Mouse (Mus musculus) neural tube, embryonic 12.5 days (tissue): ENCODE data around the gene Mrnip. TPM values are rescaled to one million over a fixed set of nuclear protein-coding genes. Genes with fewer than 3 reads are reported as not detected.
A peak's percentile ranks its signal among the peaks of the same experiment; 100 is the strongest.

ENCODE experiments used
- ATAC-seq: fragments of 200-750 bp; cut with Nextera tagmentation; 2 replicates; pipeline ENCODE4 v1.8.0; 2017; ENCODE audit warnings: low read depth, mild to moderate bottlenecking, moderate TSS enrichment, moderate library complexity; ENCODE audit not compliant: low FRiP score
- H3K27ac ChIP-seq: fragments of 300-500 bp; sonication (generic); 2 replicates; pipeline ENCODE4 v1.5.1; 2016
- H3K27me3 ChIP-seq: fragments of 300-500 bp; sonication (generic); replicated peaks from 2 replicates; pipeline ENCODE4 v1.6.1; 2016; ENCODE audit warnings: mild to moderate bottlenecking
- H3K36me3 ChIP-seq: fragments of 300-500 bp; sonication (generic); 2 replicates; pipeline ENCODE4 v1.6.1; 2016; ENCODE audit warnings: mild to moderate bottlenecking
- H3K4me1 ChIP-seq: fragments of 300-500 bp; sonication (generic); 2 replicates; pipeline ENCODE4 v1.6.1; 2016
- H3K4me2 ChIP-seq: fragments of 300-500 bp; sonication (generic); replicated peaks from 2 replicates; pipeline ENCODE4 v1.6.1; 2016; ENCODE audit warnings: mild to moderate bottlenecking
- H3K4me3 ChIP-seq: fragments of 300-500 bp; sonication (generic); 2 replicates; pipeline ENCODE4 v1.5.1; 2016
- H3K9ac ChIP-seq: fragments of 300-500 bp; sonication (generic); 2 replicates; pipeline ENCODE4 v1.6.1; 2016; ENCODE audit warnings: mild to moderate bottlenecking
- H3K9me3 ChIP-seq: fragments of 300-500 bp; sonication (generic); 2 replicates; pipeline ENCODE4 v1.6.1; 2016; ENCODE audit warnings: mild to moderate bottlenecking
- WGBS: fragments of 180-500 bp; shearing (Covaris S2); methylation state at CpG from one replicate; pipeline ENCODE4 v1.1.7; 2016; 5-methylcytosine and 5-hydroxymethylcytosine counted together
- polyA plus RNA-seq: library from polyadenylated mRNA; unstranded; fragments of >200 nt; fragmentation: Nextera tagmentation; extraction: Ambion mirVana; gene quantifications from 2 replicates; pipeline ENCODE4 v1.2.1, GENCODE M21; 2016

The Mrnip gene
- polyA plus RNA-seq, 1 experiment from 2014 or later = 22.4 TPM

- Histone ChIP-seq H3K9me3 (no peaks in the 10 kb centered on the region), H3K4me3 (no peak overlapping the region), H3K4me1 (no peaks in the 10 kb centered on the region), H3K27ac (no peak overlapping the region), H3K27me3 (no peaks in the 10 kb centered on the region), H3K4me2 (no peak overlapping the region), H3K36me3 (peaks cover 87% of the 10 kb centered on the region), H3K9ac (no peak overlapping the region)
- 95% methylated on average over 11 of the region's 11 CpGs for WGBS
- ATAC-seq = no peak
Observed at GRCm38 (mm10) chr11:50147958-50148476, 26.2 kb upstream of the Mrnip start.

GRCm38 (mm10) chr11:50149200-50149599 lies 25.0 kb upstream of the Mrnip start:
- Histone ChIP-seq H3K4me2 (no peak overlapping the region), H3K9ac (no peak overlapping the region), H3K9me3 (no peaks in the 10 kb centered on the region), H3K27me3 (no peaks in the 10 kb centered on the region), H3K4me3 (no peak overlapping the region), H3K4me1 (no peaks in the 10 kb centered on the region), H3K36me3 (peaks cover 90% of the 10 kb centered on the region), H3K27ac (no peak overlapping the region)
- 87% methylated on average over 7 of the region's 7 CpGs for WGBS
- ATAC-seq = no peak

DNA sequence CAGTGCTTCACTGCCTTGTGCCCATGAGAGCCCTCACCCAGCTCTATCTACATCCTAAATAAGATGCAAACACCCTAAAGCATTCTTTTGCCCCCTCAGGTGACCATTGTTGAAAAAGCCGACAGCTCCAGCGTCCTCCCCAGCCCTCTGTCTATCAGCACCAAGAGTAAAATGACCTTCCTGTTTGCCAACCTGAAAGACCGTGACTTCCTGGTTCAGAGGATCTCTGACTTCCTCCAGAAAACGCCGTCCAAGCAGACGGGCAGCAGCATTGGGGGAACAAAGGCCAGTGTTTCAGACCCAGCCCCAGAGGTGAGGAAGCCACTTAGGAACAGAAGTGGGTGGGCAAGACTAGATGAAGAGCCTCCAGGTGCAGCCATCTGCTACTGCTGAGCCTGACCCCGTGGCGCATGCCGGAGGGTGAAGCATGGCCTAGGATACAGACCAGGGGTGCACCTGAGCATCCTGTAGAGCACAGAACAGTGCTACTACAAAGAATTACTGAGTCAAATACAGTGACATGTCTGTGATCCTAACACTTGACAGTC lies 24.6 kb upstream of the Mrnip start:
- no peaks in the 10 kb centered on the region for H3K4me1 ChIP-seq
- no peak for ATAC-seq
- no peak overlapping the region for H3K4me2 ChIP-seq
- no peaks in the 10 kb centered on the region for H3K9me3 ChIP-seq
- no peaks in the 10 kb centered on the region for H3K27me3 ChIP-seq
- WGBS = 93% methylated on average over 9 of the region's 9 CpGs
- H3K9ac ChIP-seq = no peak overlapping the region
- no peak overlapping the region for H3K27ac ChIP-seq
- peaks cover 94% of the 10 kb centered on the region for H3K36me3 ChIP-seq
- no peak overlapping the region for H3K4me3 ChIP-seq

- H3K27me3 ChIP-seq = no peaks in the 10 kb centered on the region
- no peaks in the 10 kb centered on the region for H3K9me3 ChIP-seq
- no peak overlapping the region for H3K9ac ChIP-seq
- H3K4me3 ChIP-seq = no peak overlapping the region
- no peak overlapping the region for H3K4me2 ChIP-seq
- H3K36me3 ChIP-seq = peaks cover 94% of the 10 kb centered on the region
- 90% methylated on average over 3 of the region's 3 CpGs for WGBS
- no peak for ATAC-seq
- no peaks in the 10 kb centered on the region for H3K4me1 ChIP-seq
- no peak overlapping the region for H3K27ac ChIP-seq
Observed at GRCm38 (mm10) chr11:50151374-50151773, 22.9 kb upstream of the Mrnip start.

DNA sequence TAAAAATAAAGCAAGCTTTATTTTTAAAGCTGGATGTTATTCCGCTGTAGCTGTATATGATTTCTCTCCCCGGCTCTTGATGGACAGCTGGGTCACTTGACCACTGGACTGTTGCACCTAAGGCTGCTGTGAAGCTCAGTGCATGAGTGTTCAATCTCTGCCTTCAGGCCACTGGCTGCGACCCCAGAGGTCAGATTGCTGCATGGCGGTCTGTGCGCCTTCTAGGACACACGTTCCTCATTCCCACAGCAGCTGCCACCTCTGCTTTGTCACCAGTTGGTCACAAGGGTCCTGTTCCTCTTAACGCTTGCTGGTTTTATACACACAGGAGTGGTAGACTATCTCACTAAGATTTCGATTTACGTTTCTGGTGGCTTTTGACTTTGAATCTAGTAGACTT lies 20.1 kb upstream of the Mrnip start:
- H3K9ac ChIP-seq = no peak overlapping the region
- H3K27ac ChIP-seq = no peak overlapping the region

GRCm38 (mm10) chr11:50154777-50155520 lies 19.3 kb upstream of the Mrnip start:
- no peaks in the 10 kb centered on the region for H3K27me3 ChIP-seq
- no peak overlapping the region for H3K4me3 ChIP-seq
- no peaks in the 10 kb centered on the region for H3K4me1 ChIP-seq
- no peak overlapping the region for H3K27ac ChIP-seq
- no peak for ATAC-seq
- WGBS = 86% methylated on average over 12 of the region's 12 CpGs
- no peak overlapping the region for H3K9ac ChIP-seq
- H3K36me3 ChIP-seq = peaks cover 97% of the 10 kb centered on the region
- H3K4me2 ChIP-seq = no peak overlapping the region
- H3K9me3 ChIP-seq = no peaks in the 10 kb centered on the region

More for the DNA sequence above, 20.1 kb upstream of the Mrnip start:
- Histone ChIP-seq H3K27me3 (no peaks in the 10 kb centered on the region), H3K36me3 (peaks cover 97% of the 10 kb centered on the region), H3K9me3 (no peaks in the 10 kb centered on the region), H3K4me3 (no peak overlapping the region), H3K4me2 (no peak overlapping the region), H3K4me1 (no peaks in the 10 kb centered on the region)
- no peak for ATAC-seq
- whole genome bisulfite sequencing = 69% methylated on average over 9 of the region's 9 CpGs

DNA sequence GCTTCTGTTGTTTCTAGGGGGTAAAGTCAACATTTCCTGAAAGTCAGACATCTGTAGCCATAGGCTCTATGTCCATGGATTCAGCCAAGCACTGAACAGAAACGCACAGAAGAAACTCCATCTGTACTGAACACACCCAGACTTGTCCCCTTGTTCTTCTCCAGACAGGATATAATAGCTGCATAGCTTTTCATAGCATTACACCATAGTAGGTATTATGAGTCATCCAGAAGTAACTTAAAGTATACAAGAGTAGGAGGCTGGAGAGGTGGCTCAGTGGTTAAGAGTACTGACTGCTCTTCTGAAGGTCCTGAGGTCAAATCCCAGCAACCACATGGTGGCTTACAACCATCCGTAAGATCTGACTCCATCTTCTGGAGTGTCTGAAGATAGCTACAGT lies 18.5 kb upstream of the Mrnip start:
- H3K9me3 ChIP-seq = no peaks in the 10 kb centered on the region
- H3K4me2 ChIP-seq = no peak overlapping the region
- H3K27me3 ChIP-seq = no peaks in the 10 kb centered on the region
- H3K27ac ChIP-seq = no peak overlapping the region
- ATAC-seq = no peak
- WGBS = 86% methylated on average over 2 of the region's 2 CpGs
- peaks cover 96% of the 10 kb centered on the region for H3K36me3 ChIP-seq
- H3K9ac ChIP-seq = no peak overlapping the region
- H3K4me3 ChIP-seq = no peak overlapping the region
- H3K4me1 ChIP-seq = no peaks in the 10 kb centered on the region

GRCm38 (mm10) chr11:50156725-50157258 lies 17.5 kb upstream of the Mrnip start:
- peaks cover 95% of the 10 kb centered on the region for H3K36me3 ChIP-seq
- H3K4me2 ChIP-seq = no peak overlapping the region
- H3K9me3 ChIP-seq = no peaks in the 10 kb centered on the region
- no peaks in the 10 kb centered on the region for H3K27me3 ChIP-seq
- no peak overlapping the region for H3K27ac ChIP-seq
- no peaks in the 10 kb centered on the region for H3K4me1 ChIP-seq
- 96% methylated on average over 16 of the region's 16 CpGs for WGBS
- H3K4me3 ChIP-seq = no peak overlapping the region
- no peak overlapping the region for H3K9ac ChIP-seq
- no peak for ATAC-seq

DNA sequence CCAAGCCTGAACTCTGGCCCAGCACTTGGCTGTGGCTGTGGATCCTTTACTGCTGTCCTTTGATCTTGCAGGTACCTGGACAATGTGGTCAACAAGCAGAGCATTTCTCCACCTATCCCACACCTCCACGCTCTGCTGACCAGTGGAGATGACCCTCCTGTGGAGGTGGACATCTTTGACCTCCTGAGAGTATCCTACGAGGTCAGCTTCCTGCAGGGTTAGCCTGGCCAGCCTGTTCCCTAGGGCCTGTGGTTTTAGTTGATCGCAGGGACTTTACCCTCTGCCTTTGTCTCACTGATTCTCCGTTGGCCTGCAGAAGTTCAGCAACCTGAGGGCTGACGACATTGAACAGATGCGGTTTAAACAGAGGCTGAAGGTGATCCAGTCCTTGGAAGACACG lies 15.9 kb upstream of the Mrnip start:
- Histone ChIP-seq H3K9me3 (no peaks in the 10 kb centered on the region), H3K36me3 (peaks cover 93% of the 10 kb centered on the region), H3K4me1 (no peaks in the 10 kb centered on the region), H3K4me2 (no peak overlapping the region), H3K27me3 (no peaks in the 10 kb centered on the region), H3K4me3 (no peak overlapping the region), H3K9ac (no peak overlapping the region), H3K27ac (no peak overlapping the region)
- 91% methylated on average over 7 of the region's 7 CpGs for WGBS
- ATAC-seq = no peak

DNA sequence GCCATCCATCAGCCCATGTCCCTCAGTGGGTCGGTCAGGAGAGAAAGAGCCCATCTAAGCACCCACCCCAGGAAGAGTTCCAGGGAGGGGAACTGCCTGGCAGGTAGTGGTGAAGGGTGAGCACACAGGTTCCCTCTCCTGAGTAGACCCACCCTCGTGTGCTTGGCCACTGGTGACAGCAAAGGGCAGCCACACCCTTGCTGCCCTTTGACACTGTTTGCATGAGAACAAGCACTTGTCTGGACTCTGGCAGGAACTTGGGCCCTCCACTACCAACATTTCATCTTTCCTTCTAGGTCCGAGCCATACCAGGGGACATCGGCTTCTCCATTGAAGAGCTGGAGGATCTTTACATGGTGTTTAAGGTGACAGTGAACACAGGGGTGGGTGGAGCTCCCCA lies 14.9 kb upstream of the Mrnip start:
- Histone ChIP-seq H3K4me3 (no peak overlapping the region), H3K27me3 (no peaks in the 10 kb centered on the region), H3K36me3 (peaks cover 90% of the 10 kb centered on the region), H3K27ac (no peak overlapping the region), H3K9me3 (no peaks in the 10 kb centered on the region), H3K4me2 (no peak overlapping the region), H3K4me1 (no peaks in the 10 kb centered on the region), H3K9ac (no peak overlapping the region)
- 82% methylated on average over 4 of the region's 4 CpGs for WGBS
- ATAC-seq = no peak

- 67% methylated on average over 10 of the region's 10 CpGs for WGBS
- no peaks in the 10 kb centered on the region for H3K9me3 ChIP-seq
- 0 out of 2 replicates have a peak, but pooled peaks have one; percentile 34 for ATAC-seq
- H3K27me3 ChIP-seq = no peaks in the 10 kb centered on the region
- no peak overlapping the region for H3K9ac ChIP-seq
- no peak overlapping the region for H3K27ac ChIP-seq
- H3K4me3 ChIP-seq = no peak overlapping the region
- H3K36me3 ChIP-seq = peaks cover 82% of the 10 kb centered on the region
- H3K4me1 ChIP-seq = no peaks in the 10 kb centered on the region
- no peak overlapping the region for H3K4me2 ChIP-seq
Observed at GRCm38 (mm10) chr11:50161578-50162304, 12.5 kb upstream of the Mrnip start.

GRCm38 (mm10) chr11:50162338-50163050 lies 11.8 kb upstream of the Mrnip start:
- ATAC-seq = no peak
- H3K36me3 ChIP-seq = peaks cover 75% of the 10 kb centered on the region
- no peak overlapping the region for H3K4me2 ChIP-seq
- no peaks in the 10 kb centered on the region for H3K4me1 ChIP-seq
- H3K9ac ChIP-seq = no peak overlapping the region
- H3K27ac ChIP-seq = no peak overlapping the region
- 98% methylated on average over 3 of the region's 3 CpGs for WGBS
- no peaks in the 10 kb centered on the region for H3K9me3 ChIP-seq
- no peak overlapping the region for H3K4me3 ChIP-seq
- H3K27me3 ChIP-seq = no peaks in the 10 kb centered on the region
